Mouse (Mus musculus) liver, adult 2 months (tissue): ENCODE results near the gene Hoxa2.

Source experiments
- CTCF ChIP-seq: fragments of 200-500 bp; IDR thresholded peaks from 2 replicates; pipeline ENCODE4 v1.5.1; 2011; ENCODE audit warnings: low read depth, low read length, control low read depth
- POLR2A ChIP-seq: fragments of 200-500 bp; IDR thresholded peaks from 2 replicates; pipeline ENCODE4 v1.6.1; 2011; ENCODE audit warnings: low read length, control low read depth; ENCODE audit not compliant: insufficient read depth; ENCODE audit errors: extremely low read depth

DNA sequence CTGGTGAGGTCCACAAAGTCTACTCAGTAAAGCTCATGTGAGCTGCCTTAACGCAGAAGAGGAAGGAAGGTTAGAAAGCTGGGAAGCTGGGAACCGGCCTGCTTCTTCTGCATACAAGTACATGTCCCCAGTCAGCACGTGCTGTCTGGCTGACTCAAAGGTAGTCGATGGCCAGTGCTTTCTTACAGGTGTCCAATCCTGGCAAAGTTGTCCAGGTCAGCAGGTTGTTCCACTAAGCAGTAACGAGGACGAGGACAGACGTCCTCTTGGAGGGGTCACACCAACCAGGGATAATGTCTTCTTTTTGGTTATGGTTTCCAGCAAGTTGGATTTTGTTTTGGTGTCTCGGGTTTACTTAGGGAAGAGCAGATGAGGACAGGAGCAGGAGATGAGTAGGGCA is 25.3 kb upstream of the Hoxa2 start:
- TF ChIP-seq CTCF = no peak
- no peak for TF ChIP-seq POLR2A
